Mouse (Mus musculus) kidney, adult 2 months (tissue): ENCODE measurements around the gene Pax1.

Experiments used
- CTCF ChIP-seq: fragments of 200-500 bp; conservative IDR thresholded peaks from 2 replicates; pipeline ENCODE4 v1.5.1; 2011; ENCODE audit warnings: low read depth, mild to moderate bottlenecking, control low read depth, low read length, moderate library complexity, mixed read lengths; ENCODE audit not compliant: insufficient read depth, insufficient read length
- POLR2A ChIP-seq: fragments of 200-500 bp; IDR thresholded peaks from one replicate; pipeline ENCODE4 v1.6.1; 2011; ENCODE audit warnings: low read depth, low read length, control low read depth

DNA sequence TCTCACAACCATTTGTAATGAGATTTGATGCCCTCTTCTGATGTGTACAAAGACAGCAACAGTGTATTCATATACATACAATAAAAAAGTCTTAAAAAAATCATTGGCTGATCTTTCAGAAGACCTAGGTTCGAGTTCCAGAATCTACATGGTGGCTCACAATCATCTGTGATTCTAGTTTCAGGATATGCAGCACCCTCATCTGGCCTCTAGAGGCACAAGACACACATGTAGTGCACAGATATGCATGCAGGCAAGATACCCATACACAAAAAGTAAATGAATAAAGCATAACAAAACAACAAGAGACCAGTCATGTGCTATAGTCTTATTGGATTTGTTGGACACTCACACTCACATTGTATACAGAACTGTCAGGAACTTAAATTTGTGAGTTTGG lies 47.6 kb downstream of the Pax1 start:
- TF ChIP-seq POLR2A (no peak), CTCF (no peak)
